ENCODE assay signal across 32 mouse cellular contexts in genomic region chr5:104077508-104077907, GRCm38 (mm10). TPM values are rescaled to one million over a fixed set of nuclear protein-coding genes. Genes with fewer than 3 reads are reported as not detected.
DNase-seq lines count a peak whose midpoint lies in the region; ATAC-seq and TF ChIP-seq lines count a peak whose summit lies in the region.
"Had no signal": no experiment of that assay in that cellular context is flagged by ENCODE, and none has a peak within 500 bp of the region (broad histone marks: within the 10 kb centered on the region; RNA-seq: fewer than 3 reads in every experiment).

Gene Gm17660, minus strand, starts transcription at chr5:104077608.

- ATAC-seq in heart, embryonic 13.5 days (ENCODE audit: extremely low read depth, insufficient number of reproducible peaks, low FRiP score, low TSS enrichment), result no peak
- ATAC-seq in limb, embryonic 12.5 days (ENCODE audit: insufficient number of reproducible peaks, insufficient read depth, low FRiP score, low TSS enrichment, low read depth), result no peak
- ATAC-seq in intestine, postnatal 0 days, result no peak
- ATAC-seq: CD4-positive, CD25-positive, alpha-beta regulatory T cell, adult 4 months; forebrain, embryonic 16.5 days; midbrain, embryonic 15.5 days had no signal

- H3K9ac ChIP-seq in heart, embryonic 13.5 days, result peak within 1 kb of the TSS; percentile 12; the same call in 1 of the 2 replicates
- no peak within 1 kb of the TSS for H3K9ac ChIP-seq in limb, embryonic 12.5 days (replicated peaks)
- H3K9ac ChIP-seq in intestine, postnatal 0 days (ENCODE audit: low read depth, low read length), result no peak within 1 kb of the TSS
- H3K9ac ChIP-seq: lung, embryonic 15.5 days; midbrain, embryonic 15.5 days had no signal

- no peak within 1 kb of the TSS for H3K4me3 ChIP-seq in heart, embryonic 13.5 days
- no peak within 1 kb of the TSS for H3K4me3 ChIP-seq in limb, embryonic 12.5 days (replicated peaks)
- no peak within 1 kb of the TSS for H3K4me3 ChIP-seq in limb, embryonic 10.5 days
- H3K4me3 ChIP-seq in intestine, postnatal 0 days (ENCODE audit: low read depth, low read length), result no peak within 1 kb of the TSS
- H3K4me3 ChIP-seq: erythroblast, embryonic 14.5 days; gastrocnemius, adult 2 months; hindbrain, embryonic 10.5 days; lung, embryonic 15.5 days; midbrain, embryonic 10.5 days; midbrain, embryonic 15.5 days had no signal

- TF ChIP-seq CTCF in intestine, postnatal 0 days (IDR thresholded peaks at IDR 0.05; ENCODE audit: low read depth), result no peak

- WGBS in heart, embryonic 13.5 days, result 85% methylated on average over 7 of the region's 7 CpGs
- 89% methylated on average over 7 of the region's 7 CpGs for WGBS in limb, embryonic 12.5 days
- WGBS in limb, embryonic 10.5 days, result 92% methylated on average over 7 of the region's 7 CpGs
- 78% methylated on average over 7 of the region's 7 CpGs for WGBS in intestine, postnatal 0 days

- peaks cover 15% of the 10 kb centered on the region for H3K4me1 ChIP-seq in heart, embryonic 13.5 days
- H3K4me1 ChIP-seq in limb, embryonic 12.5 days (replicated peaks), result peaks cover 12% of the 10 kb centered on the region
- peaks cover 12% of the 10 kb centered on the region for H3K4me1 ChIP-seq in limb, embryonic 10.5 days
- H3K4me1 ChIP-seq in intestine, postnatal 0 days (replicated peaks; ENCODE audit: control insufficient read depth, insufficient read depth, low read length), result 0 out of 2 replicates have a peak, but pooled peaks cover 2% of the 10 kb centered on the region

- no peak for DNase-seq in heart, adult 9 months (ENCODE audit: low spot score in 2 of 2)
- no peak for DNase-seq in limb, embryonic 10.5 days (ENCODE audit: low spot score)
- DNase-seq in NIH3T3 (ENCODE audit: low read depth), result peak; percentile 31
- DNase-seq in yolk sac, embryonic 10.5 days (ENCODE audit: low spot score), result no peak
- DNase-seq: adrenal gland, postnatal 25 days; cerebellum, adult 11-12 months; cerebellum, adult 9-11 months; gastrocnemius, adult 2 months; gastrocnemius, postnatal 36 days; kidney, adult 8-10 months; kidney, postnatal 4 days; layer of hippocampus, adult 9-11 months; right cerebral cortex, postnatal 4 days; thymus, postnatal 25 days had no signal

- 0 out of 2 replicates have a peak within 1 kb of the TSS, but pooled peaks have one; percentile 0 for H3K4me2 ChIP-seq in heart, embryonic 13.5 days
- peak within 1 kb of the TSS; percentile 13; the same call in 1 of the 2 replicates for H3K4me2 ChIP-seq in limb, embryonic 12.5 days
- H3K4me2 ChIP-seq in intestine, postnatal 0 days (replicated peaks; ENCODE audit: low read depth), result peak within 1 kb of the TSS; percentile 27; the same call in 1 of the 2 replicates
- H3K4me2 ChIP-seq: liver, embryonic 11.5 days; lung, embryonic 15.5 days; midbrain, embryonic 15.5 days had no signal

- H3K27ac ChIP-seq in heart, embryonic 13.5 days (replicated peaks), result no peak within 1 kb of the TSS
- no peak within 1 kb of the TSS for H3K27ac ChIP-seq in limb, embryonic 12.5 days
- no peak within 1 kb of the TSS for H3K27ac ChIP-seq in limb, embryonic 10.5 days
- H3K27ac ChIP-seq in intestine, postnatal 0 days (ENCODE audit: low read depth, low read length), result no peak within 1 kb of the TSS
- H3K27ac ChIP-seq: gastrocnemius, adult 2 months; hindbrain, embryonic 10.5 days; kidney, postnatal 0 days; lung, embryonic 15.5 days; midbrain, embryonic 10.5 days; midbrain, embryonic 15.5 days had no signal

- no peaks in the 10 kb centered on the region; the same call in 1 of the 2 replicates for H3K36me3 ChIP-seq in heart, embryonic 13.5 days
- no peaks in the 10 kb centered on the region for H3K36me3 ChIP-seq in limb, embryonic 12.5 days
- no peaks in the 10 kb centered on the region for H3K36me3 ChIP-seq in limb, embryonic 10.5 days
- H3K36me3 ChIP-seq in intestine, postnatal 0 days (ENCODE audit: control insufficient read depth, insufficient read depth), result no peaks in the 10 kb centered on the region; the same call in 1 of the 2 replicates
- H3K36me3 ChIP-seq: hindbrain, embryonic 10.5 days; midbrain, embryonic 10.5 days; midbrain, embryonic 15.5 days had no signal

- H3K9me3 ChIP-seq in heart, embryonic 13.5 days, result no peaks in the 10 kb centered on the region
- no peaks in the 10 kb centered on the region for H3K9me3 ChIP-seq in limb, embryonic 12.5 days
- no peaks in the 10 kb centered on the region for H3K9me3 ChIP-seq in limb, embryonic 10.5 days (replicated peaks)
- H3K9me3 ChIP-seq in intestine, postnatal 0 days (ENCODE audit: control insufficient read depth), result no peaks in the 10 kb centered on the region
- H3K9me3 ChIP-seq: hindbrain, embryonic 10.5 days; lung, embryonic 15.5 days; midbrain, embryonic 10.5 days; midbrain, embryonic 15.5 days had no signal

- peaks cover 9% of the 10 kb centered on the region; the same call in 1 of the 2 replicates for H3K27me3 ChIP-seq in heart, embryonic 13.5 days (replicated peaks)
- H3K27me3 ChIP-seq in limb, embryonic 12.5 days, result no peaks in the 10 kb centered on the region
- no peaks in the 10 kb centered on the region for H3K27me3 ChIP-seq in limb, embryonic 10.5 days (ENCODE audit: low read depth, poor library complexity, severe bottlenecking)
- no peaks in the 10 kb centered on the region for H3K27me3 ChIP-seq in intestine, postnatal 0 days (replicated peaks; ENCODE audit: control insufficient read depth, insufficient read depth, low read length)
- H3K27me3 ChIP-seq: lung, embryonic 15.5 days had no signal

RNA-seq across cellular contexts. Expression of gene Gm17660, which starts in this region (rescaled TPM):
- not detected in 2 replicates for polyA plus RNA-seq in heart, embryonic 13.5 days (2015; fragmentation: Nextera tagmentation; extraction: Ambion mirVana)
- not detected in 2 replicates for polyA plus RNA-seq in limb, embryonic 12.5 days (2016; fragmentation: Nextera tagmentation; extraction: Ambion mirVana)
- polyA plus RNA-seq in limb, embryonic 10.5 days (2016; fragmentation: Nextera tagmentation; extraction: Ambion mirVana), result not detected in 2 replicates
- polyA plus RNA-seq in intestine, postnatal 0 days (2015; fragmentation: Nextera tagmentation; extraction: Ambion mirVana), result 1.1 and 1.5 TPM in 2 replicates
- polyA plus RNA-seq: CD4-positive, CD25-positive, alpha-beta regulatory T cell, adult 4 months; cortical plate, adult 2 months; erythroblast, embryonic 14.5 days; forebrain, embryonic 11.5 days; forebrain, embryonic 16.5 days; heart, postnatal 0 days; hindbrain, embryonic 10.5 days; kidney, postnatal 0 days; limb, embryonic 11.5 days; liver, embryonic 11.5 days; liver, embryonic 16.5 days; midbrain, embryonic 10.5 days; spleen, adult 2 months had no signal
